Mouse (Mus musculus) spleen, adult 2 months (tissue): ENCODE results near the gene Kctd12b. TPM values are rescaled to one million over a fixed set of nuclear protein-coding genes. Genes with fewer than 3 reads are reported as not detected.

Source experiments
- DNase-seq, 2 experiments: peaks; one replicate each; pipeline versions ENCODE4 v3.0.0 to v3.0.0-alpha.2; 2012 to 2021; ENCODE audit warnings: low spot score in 2 of 2, low read depth in 1 of 2
- H3K27ac ChIP-seq: fragments of 200-500 bp; 2 replicates; pipeline ENCODE4 v1.5.1; 2012; ENCODE audit warnings: low read length, inconsistent platforms; ENCODE audit not compliant: insufficient read depth
- H3K27me3 ChIP-seq: fragments of 200-500 bp; 2 replicates; pipeline ENCODE4 v1.6.1; 2012; ENCODE audit warnings: mild to moderate bottlenecking, moderate library complexity, low read length, inconsistent platforms; ENCODE audit not compliant: control insufficient read depth, insufficient read depth
- H3K36me3 ChIP-seq: fragments of 200-500 bp; 2 replicates; pipeline ENCODE4 v1.6.1; 2012; ENCODE audit warnings: mild to moderate bottlenecking, low read length, inconsistent platforms; ENCODE audit not compliant: control insufficient read depth, insufficient read depth
- H3K4me1 ChIP-seq: fragments of 200-500 bp; 2 replicates; pipeline ENCODE4 v1.6.1; 2011; ENCODE audit warnings: inconsistent platforms; ENCODE audit not compliant: control insufficient read depth, insufficient read depth, insufficient read length
- H3K4me3 ChIP-seq: fragments of 200-500 bp; 2 replicates; pipeline ENCODE4 v1.5.1; 2011; ENCODE audit warnings: mild to moderate bottlenecking, inconsistent platforms; ENCODE audit not compliant: insufficient read depth, insufficient read length; ENCODE audit errors: extremely low read depth
- CTCF ChIP-seq: fragments of 200-500 bp; IDR thresholded peaks from 2 replicates; pipeline ENCODE4 v1.5.1; 2011; ENCODE audit warnings: mild to moderate bottlenecking, inconsistent platforms; ENCODE audit not compliant: insufficient read depth, insufficient read length, insufficient replicate concordance; ENCODE audit errors: extremely low read depth
- POLR2A ChIP-seq: fragments of 200-500 bp; IDR thresholded peaks from 2 replicates; pipeline ENCODE4 v1.6.1; 2011; ENCODE audit warnings: low read depth, low read length, inconsistent platforms
- WGBS: fragments of 180-500 bp; shearing (Covaris S2); methylation state at CpG from one replicate; pipeline ENCODE4 v1.1.7; 2018; 5-methylcytosine and 5-hydroxymethylcytosine counted together
- polyA plus RNA-seq: library from polyadenylated mRNA; depleted of rRNA; stranded (reverse); fragments of >200 nt; gene quantifications from 2 replicates; pipeline ENCODE4 v1.2.3, GENCODE M21; 2012; rRNA removed

Gene Kctd12b
- polyA plus RNA-seq, result 1.0 and 1.4 TPM in 2 replicates

- no peak for DNase-seq
- Histone ChIP-seq H3K27me3 (no peaks in the 10 kb centered on the region), H3K4me3 (peak within 1 kb of the TSS; percentile 42), H3K27ac (peak within 1 kb of the TSS; percentile 62), H3K36me3 (no peaks in the 10 kb centered on the region), H3K4me1 (no peaks in the 10 kb centered on the region)
- TF ChIP-seq POLR2A (no peak), CTCF (no peak)
- 28% methylated on average over 11 of the region's 11 CpGs for WGBS
Observed at GRCm38 (mm10) chrX:153695782-153696395, at the start of gene Kctd12b. Gene Kctd12b, minus strand, starts transcription at chrX:153696391.

DNA sequence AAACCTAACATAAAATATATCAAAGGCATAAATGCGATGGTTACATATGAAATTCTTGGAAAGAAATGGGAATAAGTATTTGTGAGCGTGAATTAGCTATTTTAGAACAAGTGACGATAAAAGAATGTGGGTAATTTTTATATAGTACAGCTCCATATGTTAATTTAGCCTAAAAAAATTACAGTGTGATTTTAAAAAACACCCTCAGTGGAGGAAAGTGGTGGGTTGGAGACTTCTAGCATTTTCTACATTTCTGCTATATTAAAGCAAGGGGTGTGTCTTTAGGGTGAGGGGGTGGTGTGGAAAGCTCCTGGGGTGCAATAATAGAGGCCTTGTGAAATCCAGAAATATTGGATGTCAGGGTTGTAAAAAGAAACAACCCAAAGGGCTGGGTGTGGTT lies 46.3 kb upstream of the Kctd12b start:
- H3K27ac ChIP-seq, result no peak overlapping the region
- 83% methylated on average over 3 of the region's 3 CpGs for WGBS
- TF ChIP-seq CTCF, result no peak
- TF ChIP-seq POLR2A, result no peak

GRCm38 (mm10) chrX:153735697-153736096 lies 39.5 kb upstream of the Kctd12b start:
- H3K4me1 ChIP-seq, result no peaks in the 10 kb centered on the region
- H3K27me3 ChIP-seq, result no peaks in the 10 kb centered on the region
- no peak overlapping the region for H3K27ac ChIP-seq
- DNase-seq, result no peak
- 87% methylated on average over 4 of the region's 4 CpGs for WGBS
- TF ChIP-seq CTCF, result no peak
- TF ChIP-seq POLR2A, result no peak
- H3K36me3 ChIP-seq, result no peaks in the 10 kb centered on the region
- H3K4me3 ChIP-seq, result no peak overlapping the region

More for the DNA sequence above, 46.3 kb upstream of the Kctd12b start:
- Histone ChIP-seq H3K36me3 (no peaks in the 10 kb centered on the region), H3K4me3 (no peak overlapping the region), H3K4me1 (no peaks in the 10 kb centered on the region), H3K27me3 (no peaks in the 10 kb centered on the region)
- no peak for DNase-seq

GRCm38 (mm10) chrX:153724400-153724799 lies 28.2 kb upstream of the Kctd12b start:
- Histone ChIP-seq H3K27me3 (no peaks in the 10 kb centered on the region), H3K27ac (no peak overlapping the region), H3K4me3 (no peak overlapping the region), H3K36me3 (no peaks in the 10 kb centered on the region), H3K4me1 (no peaks in the 10 kb centered on the region)
- DNase-seq, result no peak
- WGBS, result 75% methylated on average over 3 of the region's 3 CpGs
- TF ChIP-seq POLR2A (no peak), CTCF (no peak)

DNA sequence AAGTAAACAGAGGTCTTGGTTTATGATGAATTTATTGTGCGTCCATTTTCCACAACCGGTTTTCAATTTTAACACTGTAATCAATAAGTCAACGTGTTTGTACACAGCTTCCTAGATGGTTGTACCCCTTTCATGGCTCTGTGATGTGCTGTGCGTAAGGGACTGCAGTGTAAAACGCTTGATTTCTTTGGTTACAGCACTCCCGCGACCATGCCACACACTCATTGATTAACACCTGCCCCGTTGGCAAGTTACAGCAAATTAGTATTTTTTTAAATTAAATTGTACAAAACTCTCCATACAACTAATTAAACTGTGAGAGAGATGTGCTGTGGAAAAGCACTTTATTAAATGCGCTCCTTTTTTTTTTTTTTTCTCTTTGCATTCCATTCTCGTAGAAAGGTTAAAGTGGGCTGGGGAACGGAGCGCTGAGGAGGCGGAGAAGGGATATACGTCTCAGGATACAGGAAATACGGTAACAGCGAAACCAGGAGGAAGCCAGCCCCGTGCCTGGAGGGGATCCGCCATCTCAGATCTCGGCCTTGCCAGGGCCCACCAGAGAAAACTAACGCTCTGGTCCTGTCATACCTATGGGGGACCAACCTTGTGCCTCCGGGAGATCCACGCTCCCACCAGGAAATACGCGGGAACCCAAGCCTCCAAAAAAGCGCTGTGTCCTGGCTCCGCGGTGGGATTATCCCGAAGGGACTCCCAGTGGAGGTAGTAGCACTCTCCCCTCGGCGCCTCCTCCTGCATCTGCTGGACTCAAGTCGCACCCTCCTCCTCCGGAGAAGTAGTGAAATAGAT lies 27.1 kb upstream of the Kctd12b start, which contains the start of gene Nbdy:
Gene Nbdy (plus strand): TSS at position 481 of the 807 bp plus-strand sequence.
- no peaks in the 10 kb centered on the region for H3K27me3 ChIP-seq
- no peaks in the 10 kb centered on the region for H3K36me3 ChIP-seq
- TF ChIP-seq POLR2A (no peak), CTCF (no peak)
- DNase-seq, result peak in 1 of 2 experiments; percentile 5
- WGBS, result 19% methylated on average over 32 of the region's 32 CpGs
- H3K27ac ChIP-seq, result no peak within 1 kb of the TSS; the same call in 1 of the 2 replicates
- H3K4me1 ChIP-seq, result no peaks in the 10 kb centered on the region
- peak within 1 kb of the TSS; percentile 76 for H3K4me3 ChIP-seq

- Histone ChIP-seq H3K4me1 (no peaks in the 10 kb centered on the region), H3K36me3 (no peaks in the 10 kb centered on the region), H3K27me3 (no peaks in the 10 kb centered on the region), H3K4me3 (no peak overlapping the region), H3K27ac (no peak overlapping the region)
- TF ChIP-seq POLR2A, result no peak
- no peak for TF ChIP-seq CTCF
- WGBS, result 54% methylated on average over 4 of the region's 4 CpGs
- DNase-seq, result peak in 1 of 2 experiments; percentile 5
Observed at GRCm38 (mm10) chrX:153719602-153720001, 23.4 kb upstream of the Kctd12b start.
